Mouse (Mus musculus) gastrocnemius, postnatal 14 days (tissue): ENCODE measurements at regions not wholly inside any gene's neighbourhood (a gene's known extent, or its start where the extent isn't known, plus 50 kb on each side); places are given as distances from the start of the nearest gene placed in this dataset.

Experiments
- DNase-seq: peaks from one replicate; pipeline ENCODE4 v3.0.0; 2021; ENCODE audit warnings: mixed read lengths
- intact Hi-C: fragments of 180-260 bp; cut with DNase I; formaldehyde crosslinking; loops from one replicate; pipeline ENCODE4 v1.15.1; 2025; ENCODE audit warnings: low total_unique reads

GRCm38 (mm10) chr6:72037639-72038038 is 59.8 kb upstream of the St3gal5 start:
- intact Hi-C loops, result no loop called here

GRCm38 (mm10) chr6:72043881-72044625 is 53.3 kb upstream of the St3gal5 start:
- DNase-seq, result peak; percentile 21
- intact Hi-C loops, result no loop called here

More at GRCm38 (mm10) chr6:72037639-72038038, 59.8 kb upstream of the St3gal5 start:
- DNase-seq, result no peak
